Mouse (Mus musculus) embryonic fibroblast, embryonic 13.5 days (primary cell): ENCODE measurements around the gene Slc15a1.

Source experiments
- CTCF ChIP-seq: IDR thresholded peaks from 2 replicates; pipeline ENCODE4 v1.5.1; 2011; ENCODE audit warnings: mild to moderate bottlenecking, control low read depth, low read length, moderate library complexity, borderline replicate concordance; ENCODE audit not compliant: insufficient read depth
- POLR2A ChIP-seq: IDR thresholded peaks from 2 replicates; pipeline ENCODE4 v1.6.1; 2011; ENCODE audit warnings: low read depth, mild to moderate bottlenecking, control low read depth, low read length, moderate library complexity

DNA sequence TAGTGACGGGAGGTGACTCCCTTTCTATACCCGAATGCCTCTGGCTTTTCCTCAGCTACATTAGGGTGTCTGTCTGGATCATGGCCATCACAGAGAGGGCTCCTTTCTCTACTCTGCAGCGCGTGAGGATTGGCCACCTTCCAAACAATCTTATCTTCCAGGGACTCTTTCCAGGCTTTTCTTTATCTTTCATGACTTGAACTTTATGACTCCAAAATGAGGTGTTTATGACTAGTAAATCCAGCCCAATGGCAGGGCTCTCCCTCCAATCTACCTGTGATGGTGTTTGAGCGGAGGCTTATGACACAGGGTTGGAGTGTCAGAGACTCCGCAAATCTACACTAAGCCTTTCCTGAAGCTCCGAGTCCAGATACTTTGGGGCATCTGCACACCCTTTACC lies 36.2 kb upstream of the Slc15a1 start:
- no peak for TF ChIP-seq POLR2A
- no peak for TF ChIP-seq CTCF
